In the genomic region with DNA sequence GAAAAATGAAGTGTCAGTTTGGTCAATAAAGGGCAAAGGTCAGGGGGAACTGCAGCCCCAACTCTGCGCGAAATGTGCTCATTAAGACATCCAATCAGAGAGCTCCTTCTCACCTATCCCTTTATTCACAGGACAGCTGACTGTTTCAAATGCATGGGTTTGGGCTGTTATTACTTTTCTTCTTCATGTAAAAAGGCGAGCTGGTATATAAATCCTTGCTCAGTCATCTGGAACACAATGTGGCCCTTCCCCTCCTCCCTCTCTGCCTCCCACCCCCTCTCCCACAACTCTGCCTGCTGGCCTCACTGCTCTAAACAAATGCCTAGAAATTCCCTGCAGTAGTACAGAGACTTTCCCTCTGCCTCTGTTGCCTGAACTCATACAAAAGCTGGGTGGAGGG, we compare ENCODE assay signal across 13 mouse cellular contexts. TPM values are rescaled to one million over a fixed set of nuclear protein-coding genes. Genes with fewer than 3 reads are reported as not detected.
A peak's percentile ranks its signal among the peaks of the same experiment; 100 is the strongest.
DNase-seq lines count a peak whose midpoint lies in the region; ATAC-seq and TF ChIP-seq lines count a peak whose summit lies in the region.
"Had no signal": no experiment of that assay in that cellular context is flagged by ENCODE, and none has a peak within 500 bp of the region (broad histone marks: within the 10 kb centered on the region; RNA-seq: fewer than 3 reads in every experiment).

No protein-coding gene starts in this region.

- 44% methylated on average over 3 of the region's 3 CpGs for WGBS in kidney, embryonic 15.5 days
- WGBS in embryonic facial prominence, embryonic 10.5 days: 30% methylated on average over 3 of the region's 3 CpGs
- WGBS in stomach, postnatal 0 days: 38% methylated on average over 3 of the region's 3 CpGs

- H3K36me3 ChIP-seq in kidney, embryonic 15.5 days: peaks cover 49% of the 10 kb centered on the region
- H3K36me3 ChIP-seq in embryonic facial prominence, embryonic 10.5 days (replicated peaks): peaks cover 38% of the 10 kb centered on the region
- H3K36me3 ChIP-seq in stomach, postnatal 0 days (ENCODE audit: control insufficient read depth, insufficient read depth, low read length): peaks cover 3% of the 10 kb centered on the region
- H3K36me3 ChIP-seq: liver, embryonic 15.5 days had no signal

- DNase-seq in kidney, adult 11 months: no peak
- DNase-seq in embryo, embryonic 10 days (ENCODE audit: low spot score): peak; percentile 68
- peak; percentile 37 for DNase-seq in embryonic facial prominence, embryonic 10.5 days (ENCODE audit: low spot score)
- DNase-seq in hindlimb bud, embryonic 11.5 days (ENCODE audit: extremely low spot score, low read depth, low spot score): peak; percentile 33
- no peak for DNase-seq in stomach, postnatal 0 days (ENCODE audit: low spot score)
- no peak for DNase-seq in adrenal gland, postnatal 4 days (ENCODE audit: low spot score in 2 of 2)
- DNase-seq in ovary, postnatal 14 days (ENCODE audit: low spot score): no peak
- DNase-seq: kidney, adult 2 months; thymus, postnatal 14 days had no signal

- TF ChIP-seq EP300 in stomach, postnatal 0 days (optimal IDR thresholded peaks at IDR 0.05): no peak

- ATAC-seq in kidney, embryonic 15.5 days (replicated peaks; ENCODE audit: low FRiP score): peak; percentile 43; the same call in 1 of the 2 replicates
- ATAC-seq in stomach, postnatal 0 days (ENCODE audit: low FRiP score, low TSS enrichment): no peak
- ATAC-seq: midbrain, embryonic 16.5 days had no signal

- no peak overlapping the region for H3K4me2 ChIP-seq in kidney, embryonic 15.5 days
- H3K4me2 ChIP-seq in stomach, postnatal 0 days (replicated peaks; ENCODE audit: low read depth): no peak overlapping the region
- H3K4me2 ChIP-seq: liver, embryonic 15.5 days had no signal

- H3K4me3 ChIP-seq in kidney, embryonic 15.5 days (replicated peaks): no peak overlapping the region
- no peak overlapping the region for H3K4me3 ChIP-seq in embryonic facial prominence, embryonic 10.5 days
- H3K4me3 ChIP-seq in stomach, postnatal 0 days (ENCODE audit: low read depth, low read length): no peak overlapping the region
- H3K4me3 ChIP-seq: left cerebral cortex, adult 2 months; liver, embryonic 15.5 days had no signal

- no peaks in the 10 kb centered on the region for H3K9me3 ChIP-seq in kidney, embryonic 15.5 days (replicated peaks)
- H3K9me3 ChIP-seq in embryonic facial prominence, embryonic 10.5 days: no peaks in the 10 kb centered on the region
- no peaks in the 10 kb centered on the region for H3K9me3 ChIP-seq in stomach, postnatal 0 days (ENCODE audit: control insufficient read depth, low read length)
- H3K9me3 ChIP-seq: liver, embryonic 15.5 days had no signal

- peaks cover 14% of the 10 kb centered on the region for H3K4me1 ChIP-seq in kidney, embryonic 15.5 days
- peaks cover 45% of the 10 kb centered on the region for H3K4me1 ChIP-seq in embryonic facial prominence, embryonic 10.5 days
- peaks cover 5% of the 10 kb centered on the region; the same call in 1 of the 2 replicates for H3K4me1 ChIP-seq in stomach, postnatal 0 days (replicated peaks; ENCODE audit: control insufficient read depth, insufficient read depth)

- no peak overlapping the region; the same call in 1 of the 2 replicates for H3K27ac ChIP-seq in kidney, embryonic 15.5 days
- peak overlapping the region; percentile 63; the same call in 1 of the 2 replicates for H3K27ac ChIP-seq in embryonic facial prominence, embryonic 10.5 days (replicated peaks)
- H3K27ac ChIP-seq in stomach, postnatal 0 days (replicated peaks): no peak overlapping the region
- H3K27ac ChIP-seq: left cerebral cortex, adult 2 months; liver, embryonic 15.5 days had no signal

- no peaks in the 10 kb centered on the region for H3K27me3 ChIP-seq in kidney, embryonic 15.5 days
- no peaks in the 10 kb centered on the region for H3K27me3 ChIP-seq in embryonic facial prominence, embryonic 10.5 days (replicated peaks; ENCODE audit: low read depth, poor library complexity, severe bottlenecking)
- no peaks in the 10 kb centered on the region for H3K27me3 ChIP-seq in stomach, postnatal 0 days (ENCODE audit: control insufficient read depth, insufficient read depth, low read length)
- H3K27me3 ChIP-seq: liver, embryonic 15.5 days had no signal

- no peak for TF ChIP-seq CTCF in stomach, postnatal 0 days (IDR thresholded peaks at IDR 0.05; ENCODE audit: low read depth)

- H3K9ac ChIP-seq in kidney, embryonic 15.5 days: no peak overlapping the region
- no peak overlapping the region for H3K9ac ChIP-seq in stomach, postnatal 0 days (ENCODE audit: low read length)
- H3K9ac ChIP-seq: liver, embryonic 15.5 days had no signal

RNA-seq across cellular contexts. Expression of gene Meis1, which starts 36.5 kb away (rescaled TPM):
- polyA plus RNA-seq in kidney, embryonic 15.5 days (2015; fragmentation: Nextera tagmentation; extraction: Ambion mirVana): 118 and 130 TPM in 2 replicates
- polyA plus RNA-seq in embryonic facial prominence, embryonic 10.5 days (2016; fragmentation: Nextera tagmentation; extraction: Ambion mirVana): 73.3 and 89.6 TPM in 2 replicates
- 48.5 and 50.2 TPM in 2 replicates for polyA plus RNA-seq in stomach, postnatal 0 days (2015; fragmentation: Nextera tagmentation; extraction: Ambion mirVana)
- 10 to 100 TPM; 69.6 to 73.3 TPM for total RNA-seq in adrenal gland, postnatal 4 days (2021)

Comparison
In these comparisons a context has a peak if more than half of its experiments do, and no peak if none do; other contexts are left out.
1. DNase-seq: peak in embryo, embryonic 10 days (single experiment), embryonic facial prominence, embryonic 10.5 days (single experiment) and hindlimb bud, embryonic 11.5 days (single experiment); none in kidney, adult 11 months (single experiment), stomach, postnatal 0 days (single experiment), adrenal gland, postnatal 4 days (0 of 2) and ovary, postnatal 14 days (single experiment).